25 mouse cellular contexts compared by ENCODE assay signal in genomic region chr1:152125451-152125850, GRCm38 (mm10). TPM values are rescaled to one million over a fixed set of nuclear protein-coding genes. Genes with fewer than 3 reads are reported as not detected.
DNase-seq lines count a peak whose midpoint lies in the region; ATAC-seq and TF ChIP-seq lines count a peak whose summit lies in the region.
"Had no signal": no experiment of that assay in that cellular context is flagged by ENCODE, and none has a peak within 500 bp of the region (broad histone marks: within the 10 kb centered on the region; RNA-seq: fewer than 3 reads in every experiment).

No protein-coding gene starts in this region.

- CTCF ChIA-PET in Patski (lab: Charles Lee): no interaction called here

- in situ Hi-C loops in Patski (cut with MboI; ENCODE audit: low pct_unique_long_range_greater_than_20kb): no loop called here

- H3K4me1 ChIP-seq in MEL (ENCODE audit: control insufficient read depth in 1 of 2, insufficient read depth in 2 of 2, low read length in 2 of 2): no peaks in the 10 kb centered on the region
- no peaks in the 10 kb centered on the region for H3K4me1 ChIP-seq in intestine, embryonic 15.5 days (replicated peaks)

- DNase-seq in 416B (ENCODE audit: low read depth) (peak; percentile 74), MEL (ENCODE audit: low read depth, low spot score) (peak; percentile 3), Patski (ENCODE audit: low read depth, low spot score) (no peak), R1 (ENCODE audit: low read depth, low spot score) (peak; percentile 56)
- DNase-seq in embryo, embryonic 11 days: no peak
- no peak for DNase-seq in frontal cortex, adult 2 months (ENCODE audit: extremely low spot score in 1 of 2, low spot score in 1 of 2)
- DNase-seq: adrenal gland, adult 2 months; adrenal gland, adult 8-10 months; adrenal gland, postnatal 10 days; adrenal gland, postnatal 14 days; adrenal gland, postnatal 25 days; adrenal gland, postnatal 36 days; B cell, adult 2 months; cerebellum, adult 11 months; cerebellum, adult 11-12 months; cerebellum, adult 18-20 months; cerebellum, adult 2 months; cerebellum, adult 8-10 months; cerebellum, adult 9-10 months had no signal

- no peak overlapping the region for H3K4me3 ChIP-seq in MEL (ENCODE audit: control insufficient read depth in 1 of 2, insufficient read depth in 1 of 2, low read depth in 2 of 2, low read length in 2 of 2)
- no peak overlapping the region for H3K4me3 ChIP-seq in intestine, embryonic 15.5 days (replicated peaks)

- 89% methylated on average over 7 of the region's 7 CpGs for WGBS in intestine, embryonic 15.5 days

- no peaks in the 10 kb centered on the region for H3K9me3 ChIP-seq in MEL (replicated peaks; ENCODE audit: insufficient read depth, low read length)
- H3K9me3 ChIP-seq in intestine, embryonic 15.5 days: no peaks in the 10 kb centered on the region

- H3K27ac ChIP-seq in MEL (ENCODE audit: control insufficient read depth, low read depth, low read length): no peak overlapping the region
- no peak overlapping the region for H3K27ac ChIP-seq in intestine, embryonic 15.5 days

- H3K9ac ChIP-seq in MEL (ENCODE audit: control insufficient read depth, low read depth, low read length, poor library complexity, severe bottlenecking): no peak overlapping the region
- H3K9ac ChIP-seq in intestine, embryonic 15.5 days: no peak overlapping the region

- no peak for ATAC-seq in Patski
- ATAC-seq in intestine, embryonic 15.5 days: no peak
- no peak for ATAC-seq in inflammation-experienced regulatory T-cells, adult 6 months
- ATAC-seq: activated CD4-positive, CD25-positive, alpha-beta regulatory T cell, adult 4 months; CD4-positive, CD25-positive, alpha-beta regulatory T cell, adult 4 months had no signal

- no peaks in the 10 kb centered on the region for H3K36me3 ChIP-seq in MEL (ENCODE audit: control insufficient read depth in 1 of 2, insufficient read depth in 2 of 2, low read length in 2 of 2)
- no peaks in the 10 kb centered on the region for H3K36me3 ChIP-seq in intestine, embryonic 15.5 days
- H3K36me3 ChIP-seq: G1E had no signal

- TF ChIP-seq CTCF in MEL (IDR thresholded peaks at IDR 0.05 in 2 of 3, conservative IDR thresholded peaks at IDR 0.05 in 1 of 3; ENCODE audit: control insufficient read depth in 1 of 3, insufficient read depth in 1 of 3, low read depth in 2 of 3, low read length in 3 of 3, poor library complexity in 1 of 3, severe bottlenecking in 1 of 3) (no peak), Patski (IDR thresholded peaks at IDR 0.05) (peak; percentile 14)

- no peak for TF ChIP-seq EP300 in MEL (IDR thresholded peaks at IDR 0.05; ENCODE audit: low read depth in 1 of 2, low read length in 2 of 2)

- TF ChIP-seq POLR2A in MEL (IDR thresholded peaks at IDR 0.05; ENCODE audit: control insufficient read depth in 1 of 2, insufficient read depth in 1 of 2, low read depth in 1 of 2, low read length in 2 of 2, poor library complexity in 1 of 2): no peak

- POLR2A ChIA-PET in Patski (lab: Charles Lee): no interaction called here

- no peak for TF ChIP-seq RAD21 in MEL (IDR thresholded peaks at IDR 0.05; ENCODE audit: low read depth, low read length)

- H3K79me2 ChIP-seq in MEL (ENCODE audit: control insufficient read depth, insufficient read depth, low read length, poor library complexity): no peaks in the 10 kb centered on the region

- no peak overlapping the region for H3K4me2 ChIP-seq in intestine, embryonic 15.5 days (replicated peaks)

- H3K27me3 ChIP-seq in MEL (ENCODE audit: control insufficient read depth in 1 of 2, insufficient read depth in 2 of 2, low read length in 2 of 2) (peaks cover 10 to 11% of the 10 kb centered on the region in 2 experiments), Patski (no peaks in the 10 kb centered on the region)
- H3K27me3 ChIP-seq in intestine, embryonic 15.5 days (replicated peaks): no peaks in the 10 kb centered on the region
- H3K27me3 ChIP-seq: CH12.LX had no signal

TF ChIP-seq in MEL, 35 proteins besides CTCF, POLR2A, EP300 and RAD21:
- TF ChIP-seq GATA1 (IDR thresholded peaks at IDR 0.05; ENCODE audit: low read depth, low read length) (no peak), ZNF384 (IDR thresholded peaks at IDR 0.05; ENCODE audit: low read depth, low read length) (no peak), ZMIZ1 (IDR thresholded peaks at IDR 0.05; ENCODE audit: low read depth, low read length) (no peak), CHD1 (IDR thresholded peaks at IDR 0.05; ENCODE audit: low read depth, low read length) (no peak), NELFE (IDR thresholded peaks at IDR 0.05; ENCODE audit: low read depth, low read length) (no peak), MAFK (IDR thresholded peaks at IDR 0.05; ENCODE audit: borderline replicate concordance, low read depth, low read length) (no peak), POLR2AphosphoS5 (IDR thresholded peaks at IDR 0.05; ENCODE audit: borderline replicate concordance, low read depth, low read length) (no peak), USF1 (IDR thresholded peaks at IDR 0.05; ENCODE audit: low read depth, low read length) (no peak)

RNA-seq across cellular contexts. Expression of gene 1700025G04Rik, which starts 35.5 kb away (rescaled TPM):
- total RNA-seq in MEL (2012; rRNA removed): 0.04 and 0.07 TPM in 2 replicates
- under 1 TPM in 1 of 2 experiments, not detected in 1; 0.91 TPM for polyA plus RNA-seq in MEL (2012; ENCODE audit: insufficient read depth in 1 of 2, insufficient read length in 2 of 2, low read depth in 1 of 2, low replicate concordance in 2 of 2, missing spikeins in 1 of 2)
- 56.7 TPM for polyA plus RNA-seq in Patski (2021)
- 25.1 and 26.6 TPM in 2 replicates for polyA plus RNA-seq in frontal cortex, adult 2 months (2012; rRNA removed)
- 31.1 and 32.8 TPM in 2 replicates for polyA plus RNA-seq in intestine, embryonic 15.5 days (2015; fragmentation: Nextera tagmentation; extraction: Ambion mirVana)
- polyA plus RNA-seq in inflammation-experienced regulatory T-cells, adult 6 months (2017; shearing (Covaris generic)): 1 to 10 TPM in 2 of 3 experiments, under 1 TPM in 1; 0.84 to 1.9 (median 1.2) TPM
- polyA plus RNA-seq: G1E had no signal

Comparison
In these comparisons a context has a peak if more than half of its experiments do, and no peak if none do; other contexts are left out.
1. DNase-seq: peak in 416B (single experiment), MEL (single experiment) and R1 (single experiment); none in Patski (single experiment), embryo, embryonic 11 days (single experiment) and frontal cortex, adult 2 months (0 of 2).